Mouse (Mus musculus) spleen, postnatal 10 days (tissue): Measurements from ENCODE around the gene Gnptab.
"Not testable (repeated sequence)": the region's sequence is repeated elsewhere in the genome, so short reads cannot be mapped to it uniquely, and the experiment has no call there.

Source experiments
- DNase-seq, 2 experiments: peaks; one replicate each; pipeline ENCODE4 v3.0.0; 2021 to 2022; ENCODE audit warnings: low spot score in 2 of 2

Gene Gnptab

GRCm38 (mm10) chr10:88379013-88379885 lies at the start of gene Gnptab, which contains the start of gene Dram1:
Gnptab (plus strand) TSS chr10:88379132.
Dram1 (minus strand) TSS chr10:88379080.
- DNase-seq: peak; percentile 88 to 92

GRCm38 (mm10) chr10:88330695-88331094 lies 48.2 kb upstream of the Gnptab start:
- DNase-seq: no peak

- no peak for DNase-seq
These were observed 38.3 kb upstream of the Gnptab start for GRCm38 (mm10) chr10:88340660-88341059.

GRCm38 (mm10) chr10:88341368-88341767 lies 37.6 kb upstream of the Gnptab start:
- no peak for DNase-seq

- DNase-seq: no peak
These were observed 33.0 kb upstream of the Gnptab start for GRCm38 (mm10) chr10:88345899-88346401.

GRCm38 (mm10) chr10:88346454-88347245 lies 32.3 kb upstream of the Gnptab start:
- no peak for DNase-seq

- no peak for DNase-seq
These were observed 29.1 kb upstream of the Gnptab start for GRCm38 (mm10) chr10:88349800-88350199.

- no peak for DNase-seq
These were observed 28.2 kb upstream of the Gnptab start for GRCm38 (mm10) chr10:88350687-88351086.

- DNase-seq: no peak
These were observed 27.4 kb upstream of the Gnptab start for GRCm38 (mm10) chr10:88351411-88352103.

- DNase-seq: no peak
These were observed 26.4 kb upstream of the Gnptab start for GRCm38 (mm10) chr10:88352549-88352948.

- no peak for DNase-seq
These were observed 24.3 kb upstream of the Gnptab start for GRCm38 (mm10) chr10:88354599-88354998.

GRCm38 (mm10) chr10:88356114-88356982 lies 22.6 kb upstream of the Gnptab start:
- no peak for DNase-seq

- peak; percentile 18 to 69 for DNase-seq
These were observed 21.9 kb upstream of the Gnptab start for GRCm38 (mm10) chr10:88356983-88357559.

- DNase-seq: no peak
These were observed 16.7 kb upstream of the Gnptab start for GRCm38 (mm10) chr10:88362218-88362617.

GRCm38 (mm10) chr10:88364221-88364620 lies 14.7 kb upstream of the Gnptab start:
- no peak for DNase-seq

GRCm38 (mm10) chr10:88369233-88369632 lies 9.7 kb upstream of the Gnptab start:
- DNase-seq: no peak

GRCm38 (mm10) chr10:88371793-88372192 lies 7.1 kb upstream of the Gnptab start:
- DNase-seq: peak; percentile 18 to 66

GRCm38 (mm10) chr10:88372436-88372835 lies 6.5 kb upstream of the Gnptab start:
- no peak for DNase-seq

- DNase-seq: not testable (repeated sequence)
These were observed 6.0 kb upstream of the Gnptab start for GRCm38 (mm10) chr10:88372945-88373344.

- DNase-seq: no peak
These were observed 3.9 kb upstream of the Gnptab start for GRCm38 (mm10) chr10:88374984-88375383.
